Mouse (Mus musculus): Measurements from ENCODE around the gene Cep164. TPM values are rescaled to one million over a fixed set of nuclear protein-coding genes. Genes with fewer than 3 reads are reported as not detected.

Gene Cep164
- polyA plus RNA-seq, 1 experiment from 2014 or later: 27.5 TPM

- H3K9ac ChIP-seq (ENCODE audit: low read length): no peak overlapping the region
- ATAC-seq (replicated peaks; ENCODE audit: low FRiP score, low TSS enrichment, low read depth) (no peak), DNase-seq (ENCODE audit: low spot score) (peak; percentile 76)
- H3K27me3 ChIP-seq (replicated peaks; ENCODE audit: control insufficient read depth, insufficient read depth, low read length): no peaks in the 10 kb centered on the region
- H3K4me2 ChIP-seq (ENCODE audit: low read length): peak overlapping the region; percentile 82
- no peak overlapping the region for H3K27ac ChIP-seq (ENCODE audit: low read depth)
- 31% methylated on average over 10 of the region's 10 CpGs for WGBS
- H3K4me1 ChIP-seq (replicated peaks; ENCODE audit: control insufficient read depth, insufficient read depth, low read length): peaks cover 5% of the 10 kb centered on the region
- peak overlapping the region; percentile 67 for H3K4me3 ChIP-seq (ENCODE audit: low read depth, low read length)
- no peaks in the 10 kb centered on the region for H3K36me3 ChIP-seq (ENCODE audit: control insufficient read depth, insufficient read depth, low read length)
- 0 out of 2 replicates have a peak, but pooled peaks cover 2% of the 10 kb centered on the region for H3K9me3 ChIP-seq (ENCODE audit: control insufficient read depth, low read length)
Observed at GRCm38 (mm10) chr9:45829107-45829506, 616 bp upstream of the Cep164 start.

- DNase-seq (ENCODE audit: low spot score) (peak; percentile 60), ATAC-seq (replicated peaks; ENCODE audit: low FRiP score, low TSS enrichment, low read depth) (peak; percentile 67)
- Histone ChIP-seq H3K4me2 (ENCODE audit: low read length) (peak overlapping the region; percentile 82), H3K9ac (ENCODE audit: low read length) (peak overlapping the region; percentile 53), H3K4me3 (ENCODE audit: low read depth, low read length) (peak overlapping the region; percentile 67), H3K4me1 (replicated peaks; ENCODE audit: control insufficient read depth, insufficient read depth, low read length) (peaks cover 5% of the 10 kb centered on the region), H3K9me3 (ENCODE audit: control insufficient read depth, low read length) (0 out of 2 replicates have a peak, but pooled peaks cover 2% of the 10 kb centered on the region), H3K36me3 (ENCODE audit: control insufficient read depth, insufficient read depth, low read length) (0 out of 2 replicates have a peak, but pooled peaks cover under 1% of the 10 kb centered on the region), H3K27me3 (replicated peaks; ENCODE audit: control insufficient read depth, insufficient read depth, low read length) (no peaks in the 10 kb centered on the region), H3K27ac (ENCODE audit: low read depth) (peak overlapping the region; percentile 83)
- WGBS: 6% methylated on average over 21 of the region's 23 CpGs
Observed at GRCm38 (mm10) chr9:45827663-45828290, 714 bp downstream of the Cep164 start.

- Histone ChIP-seq H3K27me3 (replicated peaks; ENCODE audit: control insufficient read depth, insufficient read depth, low read length) (no peaks in the 10 kb centered on the region), H3K4me3 (ENCODE audit: low read depth, low read length) (no peak overlapping the region), H3K9ac (ENCODE audit: low read length) (no peak overlapping the region), H3K4me2 (ENCODE audit: low read length) (no peak overlapping the region), H3K27ac (ENCODE audit: low read depth) (no peak overlapping the region), H3K9me3 (ENCODE audit: control insufficient read depth, low read length) (no peaks in the 10 kb centered on the region), H3K36me3 (ENCODE audit: control insufficient read depth, insufficient read depth, low read length) (peaks cover 27% of the 10 kb centered on the region), H3K4me1 (replicated peaks; ENCODE audit: control insufficient read depth, insufficient read depth, low read length) (no peaks in the 10 kb centered on the region)
- ATAC-seq (replicated peaks; ENCODE audit: low FRiP score, low TSS enrichment, low read depth): no peak
- DNase-seq (ENCODE audit: low spot score): no peak
- 87% methylated on average over 9 of the region's 9 CpGs for WGBS
Observed at GRCm38 (mm10) chr9:45818406-45819011, 10.0 kb downstream of the Cep164 start.

- ATAC-seq (replicated peaks; ENCODE audit: low FRiP score, low TSS enrichment, low read depth): no peak
- 72% methylated on average over 10 of the region's 10 CpGs for WGBS
Observed at GRCm38 (mm10) chr9:45815525-45815924, 13.0 kb downstream of the Cep164 start.

GRCm38 (mm10) chr9:45815113-45815512, 13.4 kb downstream of the Cep164 start:
- Histone ChIP-seq H3K27ac (ENCODE audit: low read depth) (no peak overlapping the region), H3K36me3 (ENCODE audit: control insufficient read depth, insufficient read depth, low read length) (peaks cover 18% of the 10 kb centered on the region), H3K9ac (ENCODE audit: low read length) (no peak overlapping the region), H3K4me3 (ENCODE audit: low read depth, low read length) (no peak overlapping the region), H3K27me3 (replicated peaks; ENCODE audit: control insufficient read depth, insufficient read depth, low read length) (no peaks in the 10 kb centered on the region), H3K9me3 (ENCODE audit: control insufficient read depth, low read length) (no peaks in the 10 kb centered on the region), H3K4me1 (replicated peaks; ENCODE audit: control insufficient read depth, insufficient read depth, low read length) (no peaks in the 10 kb centered on the region), H3K4me2 (ENCODE audit: low read length) (no peak overlapping the region)
- WGBS: 79% methylated on average over 9 of the region's 9 CpGs
- no peak for ATAC-seq (replicated peaks; ENCODE audit: low FRiP score, low TSS enrichment, low read depth)
- no peak for DNase-seq (ENCODE audit: low spot score)

More at GRCm38 (mm10) chr9:45815525-45815924, 13.0 kb downstream of the Cep164 start:
- no peak overlapping the region for H3K4me2 ChIP-seq (ENCODE audit: low read length)
- H3K9me3 ChIP-seq (ENCODE audit: control insufficient read depth, low read length): no peaks in the 10 kb centered on the region
- no peak overlapping the region for H3K4me3 ChIP-seq (ENCODE audit: low read depth, low read length)
- H3K36me3 ChIP-seq (ENCODE audit: control insufficient read depth, insufficient read depth, low read length): peaks cover 18% of the 10 kb centered on the region
- no peak overlapping the region for H3K27ac ChIP-seq (ENCODE audit: low read depth)
- no peak for DNase-seq (ENCODE audit: low spot score)
- no peak overlapping the region for H3K9ac ChIP-seq (ENCODE audit: low read length)
- H3K27me3 ChIP-seq (replicated peaks; ENCODE audit: control insufficient read depth, insufficient read depth, low read length): no peaks in the 10 kb centered on the region
- H3K4me1 ChIP-seq (replicated peaks; ENCODE audit: control insufficient read depth, insufficient read depth, low read length): no peaks in the 10 kb centered on the region

GRCm38 (mm10) chr9:45811946-45812345, 16.5 kb downstream of the Cep164 start:
- H3K4me2 ChIP-seq (ENCODE audit: low read length): no peak overlapping the region
- H3K9ac ChIP-seq (ENCODE audit: low read length): no peak overlapping the region
- H3K9me3 ChIP-seq (ENCODE audit: control insufficient read depth, low read length): no peaks in the 10 kb centered on the region
- DNase-seq (ENCODE audit: low spot score): no peak
- no peak overlapping the region for H3K4me3 ChIP-seq (ENCODE audit: low read depth, low read length)
- ATAC-seq (replicated peaks; ENCODE audit: low FRiP score, low TSS enrichment, low read depth): no peak
- H3K36me3 ChIP-seq (ENCODE audit: control insufficient read depth, insufficient read depth, low read length): peaks cover 18% of the 10 kb centered on the region
- no peaks in the 10 kb centered on the region for H3K27me3 ChIP-seq (replicated peaks; ENCODE audit: control insufficient read depth, insufficient read depth, low read length)
- H3K27ac ChIP-seq (ENCODE audit: low read depth): no peak overlapping the region
- 51% methylated on average over 5 of the region's 5 CpGs for WGBS
- no peaks in the 10 kb centered on the region for H3K4me1 ChIP-seq (replicated peaks; ENCODE audit: control insufficient read depth, insufficient read depth, low read length)

GRCm38 (mm10) chr9:45807761-45808160, 20.7 kb downstream of the Cep164 start:
- H3K9me3 ChIP-seq (ENCODE audit: control insufficient read depth, low read length): no peaks in the 10 kb centered on the region
- H3K4me1 ChIP-seq (replicated peaks; ENCODE audit: control insufficient read depth, insufficient read depth, low read length): no peaks in the 10 kb centered on the region
- H3K4me2 ChIP-seq (ENCODE audit: low read length): no peak overlapping the region
- H3K27me3 ChIP-seq (replicated peaks; ENCODE audit: control insufficient read depth, insufficient read depth, low read length): no peaks in the 10 kb centered on the region
- DNase-seq (ENCODE audit: low spot score) (no peak), ATAC-seq (replicated peaks; ENCODE audit: low FRiP score, low TSS enrichment, low read depth) (no peak)
- no peak overlapping the region for H3K27ac ChIP-seq (ENCODE audit: low read depth)
- 73% methylated on average over 8 of the region's 8 CpGs for WGBS
- peaks cover 28% of the 10 kb centered on the region for H3K36me3 ChIP-seq (ENCODE audit: control insufficient read depth, insufficient read depth, low read length)
- no peak overlapping the region for H3K9ac ChIP-seq (ENCODE audit: low read length)
- H3K4me3 ChIP-seq (ENCODE audit: low read depth, low read length): no peak overlapping the region

- Histone ChIP-seq H3K27me3 (replicated peaks; ENCODE audit: control insufficient read depth, insufficient read depth, low read length) (no peaks in the 10 kb centered on the region), H3K4me2 (ENCODE audit: low read length) (no peak overlapping the region), H3K9ac (ENCODE audit: low read length) (no peak overlapping the region), H3K4me1 (replicated peaks; ENCODE audit: control insufficient read depth, insufficient read depth, low read length) (no peaks in the 10 kb centered on the region), H3K27ac (ENCODE audit: low read depth) (no peak overlapping the region), H3K9me3 (ENCODE audit: control insufficient read depth, low read length) (no peaks in the 10 kb centered on the region), H3K36me3 (ENCODE audit: control insufficient read depth, insufficient read depth, low read length) (peaks cover 27% of the 10 kb centered on the region), H3K4me3 (ENCODE audit: low read depth, low read length) (no peak overlapping the region)
- DNase-seq (ENCODE audit: low spot score): no peak
- no peak for ATAC-seq (replicated peaks; ENCODE audit: low FRiP score, low TSS enrichment, low read depth)
- WGBS: 87% methylated on average over 11 of the region's 11 CpGs
Observed at GRCm38 (mm10) chr9:45807337-45807736, 21.2 kb downstream of the Cep164 start.

- no peaks in the 10 kb centered on the region for H3K9me3 ChIP-seq (ENCODE audit: control insufficient read depth, low read length)
- H3K9ac ChIP-seq (ENCODE audit: low read length): no peak overlapping the region
- 91% methylated on average over 11 of the region's 11 CpGs for WGBS
- H3K27me3 ChIP-seq (replicated peaks; ENCODE audit: control insufficient read depth, insufficient read depth, low read length): no peaks in the 10 kb centered on the region
- ATAC-seq (replicated peaks; ENCODE audit: low FRiP score, low TSS enrichment, low read depth): no peak
- H3K4me1 ChIP-seq (replicated peaks; ENCODE audit: control insufficient read depth, insufficient read depth, low read length): no peaks in the 10 kb centered on the region
- no peak overlapping the region for H3K27ac ChIP-seq (ENCODE audit: low read depth)
- peaks cover 27% of the 10 kb centered on the region for H3K36me3 ChIP-seq (ENCODE audit: control insufficient read depth, insufficient read depth, low read length)
- no peak for DNase-seq (ENCODE audit: low spot score)
- no peak overlapping the region for H3K4me2 ChIP-seq (ENCODE audit: low read length)
- H3K4me3 ChIP-seq (ENCODE audit: low read depth, low read length): no peak overlapping the region
Observed at GRCm38 (mm10) chr9:45806847-45807246, 21.6 kb downstream of the Cep164 start.
